8 mouse cellular contexts compared by ENCODE assay signal in the genomic region with DNA sequence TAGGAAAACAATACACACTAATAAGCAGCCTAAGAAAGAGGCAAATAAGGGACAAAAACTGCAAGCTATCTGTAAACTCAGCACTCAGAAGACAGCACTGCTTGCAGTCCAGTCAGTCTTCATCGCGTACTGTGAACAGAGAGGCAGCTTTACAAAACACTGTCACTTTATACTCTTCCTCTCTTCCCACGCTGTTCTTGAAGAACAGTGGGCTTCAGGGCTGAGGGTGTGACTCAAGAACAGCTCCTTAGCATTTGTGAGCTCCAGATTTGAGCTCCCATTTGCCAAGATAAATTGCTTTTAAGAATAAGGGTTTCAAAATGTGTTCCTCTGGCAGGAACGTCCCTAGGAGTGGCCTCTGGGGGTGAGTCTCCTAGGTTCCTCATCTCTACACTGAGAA.
"Had no signal": no experiment of that assay in that cellular context is flagged by ENCODE, and none has a peak within 500 bp of the region (broad histone marks: within the 10 kb centered on the region; RNA-seq: fewer than 3 reads in every experiment).

No protein-coding gene starts in this region.

- DNase-seq: liver, postnatal 0 days; lung, adult 2 months; lung, postnatal 14 days; lung, postnatal 36 days; thymus, adult 18-20 months; thymus, postnatal 14 days; thymus, postnatal 36 days had no signal

- ATAC-seq: liver, postnatal 0 days; midbrain, embryonic 15.5 days had no signal
